Mouse (Mus musculus) adrenal gland, adult 2 months (tissue): ENCODE measurements around the gene Etfdh. TPM values are rescaled to one million over a fixed set of nuclear protein-coding genes. Genes with fewer than 3 reads are reported as not detected.

Experiments used
- DNase-seq: peaks from one replicate; pipeline ENCODE4 v3.0.0; 2021
- long read RNA-seq: library from polyadenylated mRNA; stranded (forward); transcript quantifications from one replicate; pipeline ENCODE4 v2.0.0, GENCODE M21; 2021
- polyA plus RNA-seq: library from polyadenylated mRNA; depleted of rRNA; stranded (reverse); fragments of >200 nt; gene quantifications from 2 replicates; pipeline ENCODE4 v1.2.3, GENCODE M21; 2012; rRNA removed
- total RNA-seq, 2 experiments: library from RNA; stranded (reverse); gene quantifications; 2 replicates each; pipeline ENCODE4 v1.2.3; 2021

Gene Etfdh
- total RNA-seq (100 to 1,000 TPM; 210 to 240 TPM), polyA plus RNA-seq (549 and 654 TPM in 2 replicates)
- long read RNA-seq, transcript Etfdh-201 (13 exons, 2,377 nt) = major isoform, 186 of 209 reads
- long read RNA-seq, partial matches to known transcripts = 14 of 209 reads
- long read RNA-seq, other reads (novel, unspliced or antisense) = 9 of 209 reads

DNA sequence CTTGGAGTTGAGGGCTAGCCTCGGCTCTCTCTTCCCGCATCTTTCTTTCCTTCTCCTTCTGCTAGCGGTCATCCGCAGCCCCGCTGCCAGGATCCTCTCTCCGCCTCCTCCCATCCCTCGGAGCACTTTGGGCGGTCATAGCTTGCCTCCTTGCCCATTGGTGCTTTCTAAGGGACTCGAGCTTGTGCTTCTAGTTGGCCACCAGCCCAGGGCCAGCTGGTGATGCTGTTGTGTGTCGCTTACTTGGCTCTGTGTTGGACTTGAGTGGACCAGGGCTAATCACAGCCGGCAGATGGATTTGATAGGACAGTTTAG lies at the start of gene Etfdh:
Etfdh (minus strand) TSS at position 85 of the 315 bp plus-strand sequence.
- peak; percentile 80 for DNase-seq

DNA sequence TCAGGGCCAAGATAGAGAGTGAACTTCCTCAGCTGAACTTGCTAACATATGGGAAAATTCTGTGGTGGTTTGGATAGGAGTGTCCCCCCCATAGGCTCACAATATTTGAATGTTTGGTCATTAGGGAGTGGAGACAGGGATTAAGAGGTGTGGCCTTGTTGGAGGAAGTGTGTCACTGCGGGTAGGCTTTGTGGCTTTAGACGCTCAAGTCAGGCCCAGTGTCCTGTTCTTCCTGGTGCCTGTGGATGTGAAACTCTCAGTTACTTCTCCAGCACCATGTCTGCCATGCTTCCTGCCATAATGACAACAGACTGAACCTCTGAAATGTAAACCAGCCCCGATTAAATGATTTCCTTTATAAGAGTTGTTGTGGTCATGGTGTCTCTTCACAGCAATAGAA lies 47.1 kb upstream of the Etfdh start:
- DNase-seq = no peak

DNA sequence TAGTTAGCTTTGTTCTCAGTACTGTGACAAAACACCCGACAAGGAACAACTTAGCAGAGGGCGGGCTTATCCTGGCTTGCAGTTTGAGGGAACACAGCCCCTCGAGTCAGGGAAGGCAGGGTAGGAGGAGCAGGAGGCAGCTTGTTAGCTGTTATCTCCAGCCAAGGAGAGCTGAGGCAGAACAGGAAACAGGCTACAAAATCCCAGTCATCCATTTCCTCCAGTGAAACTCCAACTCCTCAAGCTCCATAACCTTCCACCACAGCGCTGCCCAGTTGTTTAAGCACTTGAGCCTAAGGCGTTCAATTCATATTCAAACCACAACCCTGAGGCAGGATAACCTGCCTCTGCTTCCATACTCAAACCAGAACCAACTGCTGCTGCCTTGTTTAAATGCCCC lies 45.3 kb upstream of the Etfdh start:
- DNase-seq = no peak

- DNase-seq = peak; percentile 44
These were observed 43.8 kb upstream of the Etfdh start for GRCm38 (mm10) chr3:79673082-79673481.

DNA sequence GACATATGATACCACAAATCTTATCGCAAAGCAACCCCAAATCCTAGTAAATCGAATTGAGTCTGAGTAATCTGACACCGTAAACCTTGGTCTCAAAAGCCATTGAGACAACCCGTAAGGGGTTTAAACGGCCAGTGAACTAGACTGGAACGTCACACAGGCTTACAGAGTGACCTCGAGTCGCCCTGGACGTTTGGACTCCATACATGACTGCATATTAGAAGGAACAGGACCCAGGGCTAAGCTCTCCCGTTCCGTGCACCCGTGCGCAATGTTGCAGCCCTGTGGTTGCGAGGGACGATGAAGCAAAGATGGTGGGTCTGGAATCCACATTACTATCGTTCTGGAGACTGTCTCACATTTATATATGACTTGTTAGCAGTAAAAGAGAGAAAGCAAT lies 42.9 kb upstream of the Etfdh start:
- DNase-seq = no peak

- no peak for DNase-seq
These were observed 41.3 kb upstream of the Etfdh start for GRCm38 (mm10) chr3:79670556-79670955.

- peak; percentile 30 for DNase-seq
These were observed 35.6 kb upstream of the Etfdh start for GRCm38 (mm10) chr3:79664787-79665408.

DNA sequence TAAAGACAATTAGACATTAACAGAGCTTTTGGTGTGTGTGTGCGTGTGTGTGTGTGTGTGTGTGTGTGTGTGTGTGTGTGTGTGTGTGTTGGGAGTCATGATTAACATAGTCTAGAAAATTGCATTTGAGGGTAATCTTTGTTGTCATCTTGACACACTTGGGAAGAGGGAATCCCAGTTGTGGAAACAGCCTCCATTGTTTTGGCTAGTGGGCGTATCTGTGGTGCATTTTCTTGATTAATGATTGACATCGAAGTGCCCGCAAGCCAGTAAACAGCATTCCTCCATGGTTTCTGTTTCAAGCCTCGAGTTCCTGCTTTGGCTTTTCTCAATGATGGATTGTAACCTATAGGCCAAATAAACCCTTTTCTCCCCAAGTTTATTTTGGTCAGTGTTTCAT lies 27.4 kb upstream of the Etfdh start:
- no peak for DNase-seq

DNA sequence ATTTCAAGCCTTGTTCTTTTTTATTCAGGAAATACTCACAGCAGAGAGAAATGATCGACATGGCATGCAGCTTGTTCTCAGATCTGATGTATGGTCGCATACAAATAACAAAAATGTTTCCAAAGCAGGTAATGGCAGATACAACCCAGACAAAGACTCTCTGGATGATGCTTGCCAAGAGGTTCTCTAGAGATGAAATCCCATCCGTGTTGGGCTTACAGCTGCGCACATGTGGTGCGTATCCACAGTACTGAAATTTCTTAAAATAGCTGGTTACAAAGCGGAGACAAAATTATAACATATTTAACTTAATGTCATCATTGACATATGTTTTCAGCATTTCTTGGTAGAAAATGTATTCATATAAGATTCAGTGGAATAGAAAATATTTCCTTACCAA lies 22.8 kb upstream of the Etfdh start:
- no peak for DNase-seq

GRCm38 (mm10) chr3:79628561-79629415 lies 512 bp downstream of the Etfdh start, which contains the start of gene 4930579G24Rik:
4930579G24Rik (plus strand) TSS chr3:79629079.
- peak; percentile 97 for DNase-seq

- no peak for DNase-seq
These were observed 1.1 kb downstream of the Etfdh start for GRCm38 (mm10) chr3:79628182-79628560.

- DNase-seq = no peak
These were observed 1.7 kb downstream of the Etfdh start for GRCm38 (mm10) chr3:79627484-79628181.

GRCm38 (mm10) chr3:79609886-79610285 lies 19.4 kb downstream of the Etfdh start:
- no peak for DNase-seq

- DNase-seq = no peak
These were observed 33.8 kb downstream of the Etfdh start for GRCm38 (mm10) chr3:79595468-79595867.

DNA sequence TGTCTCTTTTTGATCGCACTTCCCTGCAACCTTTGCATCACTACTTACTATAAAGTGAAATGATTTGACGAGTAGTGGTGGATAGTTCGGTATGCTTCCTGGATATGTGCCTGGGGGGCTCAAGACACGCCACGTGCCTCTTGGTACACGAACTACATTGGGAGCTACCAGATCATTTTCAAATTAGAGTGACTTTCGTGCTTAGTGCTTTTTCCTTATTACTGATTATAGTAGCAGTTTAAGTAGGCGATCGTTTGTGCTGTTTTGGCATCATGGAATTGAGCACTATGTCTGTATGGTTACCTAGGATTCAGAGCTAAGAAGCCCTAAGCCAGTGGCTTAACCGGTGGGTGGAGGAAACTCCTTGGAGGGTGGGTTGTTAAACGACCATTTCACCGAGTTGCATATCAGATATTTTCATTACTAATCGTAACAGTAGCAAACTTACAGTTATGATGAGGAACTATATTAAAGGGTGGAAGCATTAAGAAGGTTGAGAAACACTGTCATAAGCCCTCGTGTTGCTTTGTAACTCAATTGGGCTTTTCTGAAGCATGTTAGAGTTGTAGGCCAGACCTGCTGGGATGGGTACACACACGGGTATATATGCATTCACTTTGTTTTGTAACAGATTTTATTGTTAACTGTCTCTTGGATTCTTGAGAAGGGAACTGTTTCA lies 37.4 kb downstream of the Etfdh start:
- DNase-seq = no peak

DNA sequence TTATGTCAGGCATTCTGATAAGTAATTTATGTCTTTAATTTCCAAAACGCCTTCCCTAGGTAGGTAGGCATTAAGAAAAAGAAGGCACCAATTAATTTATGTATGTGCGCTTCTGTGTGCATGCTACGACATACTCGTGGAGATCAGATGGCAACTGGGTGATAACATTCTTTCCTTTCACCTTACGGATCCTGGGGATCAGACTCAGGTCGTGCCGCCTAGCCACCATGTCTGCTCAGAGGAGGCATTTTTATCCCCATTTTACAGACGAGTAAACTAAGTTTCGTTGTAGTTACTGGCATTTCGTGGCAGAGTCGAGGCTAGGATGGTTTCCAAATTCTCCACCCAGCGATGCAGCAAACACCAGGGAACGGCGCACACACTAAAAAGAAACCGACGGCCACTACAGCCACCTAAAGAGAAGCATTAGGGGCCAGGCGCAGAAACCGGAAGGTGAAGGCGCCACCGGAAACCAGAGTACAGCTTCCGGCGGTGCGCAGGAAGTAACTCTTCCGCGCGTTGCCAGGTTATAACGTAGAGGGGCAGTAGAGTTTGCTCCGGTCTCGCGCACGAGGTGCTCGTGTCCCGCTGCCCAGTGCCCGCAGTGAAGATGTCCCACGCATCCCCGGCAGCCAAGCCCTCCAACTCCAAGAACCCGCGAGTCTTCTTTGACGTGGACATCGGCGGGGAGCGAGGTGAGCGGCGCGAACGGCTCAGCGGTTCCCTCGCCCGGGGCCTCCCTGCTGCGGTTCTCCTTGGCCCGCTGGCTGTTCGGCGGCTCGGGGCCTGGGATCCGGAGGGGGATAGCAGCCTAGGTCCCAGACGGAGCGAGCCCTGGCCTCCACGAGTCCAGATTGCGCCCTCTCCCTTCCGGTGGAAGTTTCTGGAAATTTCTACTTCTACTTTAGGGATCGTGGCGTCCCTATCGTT lies 38.2 kb downstream of the Etfdh start, which contains the start of gene Ppid:
Ppid (plus strand) TSS at position 480 of the 930 bp plus-strand sequence.
- DNase-seq = peak; percentile 85

DNA sequence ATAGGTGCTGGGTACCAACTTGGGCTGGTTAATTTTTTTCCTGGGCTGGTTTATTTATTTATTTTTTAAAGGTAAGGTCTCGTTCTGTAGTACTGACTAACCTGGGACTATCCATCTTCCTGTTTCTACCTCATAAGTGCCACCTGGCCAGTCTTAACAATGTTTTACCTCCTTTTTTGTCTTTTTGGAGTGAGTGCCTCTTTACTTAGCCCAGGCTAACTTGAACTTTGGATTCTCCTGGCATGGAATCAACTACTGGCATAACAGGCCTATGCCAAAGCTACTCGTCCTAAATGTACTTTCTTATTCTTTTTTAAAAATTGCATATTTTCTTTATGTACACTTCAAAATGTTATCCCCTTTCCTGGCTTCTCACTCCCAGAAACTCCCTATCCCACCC lies 39.6 kb downstream of the Etfdh start:
- no peak for DNase-seq

DNA sequence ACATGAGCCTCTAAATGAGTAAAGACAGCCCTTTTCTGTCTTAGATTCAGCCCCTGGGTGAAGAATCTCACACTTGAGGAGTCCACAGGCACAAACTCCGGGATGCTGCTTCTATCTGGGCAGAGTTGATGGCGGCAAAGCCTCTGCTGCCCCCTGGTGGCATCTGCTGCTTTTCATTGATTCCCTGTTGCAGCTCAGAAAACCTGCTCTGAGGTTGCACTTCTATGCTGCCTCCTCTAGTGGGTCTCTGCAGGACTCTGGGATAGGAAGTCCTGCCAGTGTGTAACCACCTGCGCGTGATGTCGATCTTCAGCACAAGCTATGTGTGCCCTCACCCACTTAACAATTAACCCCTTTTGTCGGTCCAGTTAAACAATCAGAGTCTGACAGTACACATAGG lies 42.5 kb downstream of the Etfdh start:
- peak; percentile 89 for DNase-seq

- DNase-seq = no peak
These were observed 49.3 kb downstream of the Etfdh start for GRCm38 (mm10) chr3:79579891-79580575.

- DNase-seq = no peak
These were observed 51.1 kb downstream of the Etfdh start for GRCm38 (mm10) chr3:79578164-79578563.
